Mouse (Mus musculus) c-Kit-positive CD71-positive TER-119-negative erythroid progenitor cells, embryonic 14.5 days (primary cell): ENCODE measurements at regions not wholly inside any gene's neighbourhood (a gene's known extent, or its start where the extent isn't known, plus 50 kb on each side); places are given as distances from the start of the nearest gene placed in this dataset.

Experiments used
- DNase-seq: peaks from one replicate; pipeline ENCODE4 v3.0.0-alpha.2; 2013; ENCODE audit warnings: low read depth

DNA sequence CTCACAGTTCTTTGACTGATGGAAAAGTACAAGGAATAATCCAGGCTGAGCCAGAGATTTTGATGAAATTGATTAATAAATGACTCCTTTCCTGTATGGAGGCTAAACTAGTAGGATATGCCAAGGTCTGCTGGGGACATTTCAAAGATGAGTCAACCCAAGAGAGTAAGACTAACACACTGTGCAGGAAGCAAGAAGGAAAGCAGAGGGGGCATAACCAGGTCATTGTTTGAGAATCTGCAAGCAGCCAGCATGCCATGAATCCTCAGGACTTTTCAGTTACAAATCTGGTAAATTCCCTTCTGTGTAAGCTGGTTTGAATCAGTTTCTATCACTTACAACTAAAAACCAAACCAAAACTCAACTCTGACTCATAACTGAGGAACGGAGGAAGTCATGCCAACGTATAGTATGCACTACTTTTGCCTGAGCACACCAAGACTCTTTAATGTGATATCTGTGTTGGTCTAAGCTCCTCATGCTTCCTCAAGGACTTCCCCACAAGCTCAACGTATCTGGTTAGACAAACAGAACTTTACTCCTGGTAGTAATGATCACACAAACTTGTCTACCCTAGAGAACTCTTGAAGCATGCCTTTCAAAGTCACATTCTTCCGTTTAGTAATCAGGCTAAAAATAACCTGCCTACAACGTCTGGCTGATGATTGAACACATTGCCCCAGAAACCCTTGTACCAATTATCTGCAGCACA, 314.0 kb upstream of the Adamts9 start:
- DNase-seq: no peak

DNA sequence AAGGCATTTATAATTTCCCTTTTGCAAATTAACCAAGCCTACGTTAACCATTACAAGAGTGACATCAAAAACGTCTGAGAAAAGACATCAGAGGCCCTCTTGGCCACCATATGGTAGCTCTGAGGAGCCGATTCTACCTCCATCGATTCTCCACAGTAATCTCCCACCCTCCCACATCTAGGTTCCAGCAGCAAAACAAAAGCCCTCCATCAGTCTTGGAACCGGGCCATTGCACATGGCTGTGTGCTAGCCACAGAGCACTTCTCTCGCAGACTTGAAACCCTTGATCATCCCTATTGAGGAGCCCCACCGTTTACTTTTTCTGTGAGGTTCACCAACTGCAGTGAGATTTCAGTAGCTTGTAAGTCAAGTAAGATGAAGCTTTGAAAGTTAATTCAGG, 310.5 kb upstream of the Adamts9 start:
- DNase-seq: no peak

GRCm38 (mm10) chr6:93248973-93249372, 305.7 kb upstream of the Adamts9 start:
- DNase-seq: no peak

DNA sequence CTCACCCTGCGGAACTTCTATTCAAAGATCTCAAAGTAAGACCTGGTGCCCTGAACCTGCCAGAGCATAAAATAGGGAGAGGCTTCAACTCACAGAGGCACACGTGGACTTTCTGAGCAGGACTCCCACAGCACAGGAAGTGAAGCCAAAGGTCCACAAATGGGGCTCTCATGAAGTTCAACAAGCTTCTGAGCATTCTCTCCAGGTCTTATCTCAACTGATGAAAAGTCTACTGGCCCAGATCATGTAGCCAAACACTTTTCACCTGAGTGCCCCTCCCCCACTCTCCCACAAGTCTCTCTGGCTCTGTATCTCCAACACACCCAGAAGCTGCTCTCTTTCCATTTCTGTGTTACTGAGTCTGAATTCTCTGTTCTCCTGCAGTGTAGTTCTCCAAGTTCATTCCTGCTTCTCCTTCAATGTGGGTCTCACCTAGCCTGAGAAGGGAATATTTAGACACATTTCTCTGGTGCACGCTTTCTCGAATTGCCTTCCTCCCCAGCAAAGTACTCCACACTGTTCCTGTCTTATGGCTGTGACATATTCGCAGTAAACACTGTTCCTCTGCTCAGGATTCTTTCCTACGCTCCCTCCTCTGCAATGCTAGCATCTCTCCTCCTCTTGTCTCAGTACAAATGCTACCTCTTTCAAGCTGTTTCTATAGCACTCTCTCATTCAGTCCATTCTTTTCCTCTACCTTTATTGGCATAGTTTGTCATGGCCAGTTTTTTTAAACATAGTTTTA, 303.4 kb upstream of the Adamts9 start:
- DNase-seq: no peak

GRCm38 (mm10) chr6:93235550-93235949, 292.3 kb upstream of the Adamts9 start:
- no peak for DNase-seq

DNA sequence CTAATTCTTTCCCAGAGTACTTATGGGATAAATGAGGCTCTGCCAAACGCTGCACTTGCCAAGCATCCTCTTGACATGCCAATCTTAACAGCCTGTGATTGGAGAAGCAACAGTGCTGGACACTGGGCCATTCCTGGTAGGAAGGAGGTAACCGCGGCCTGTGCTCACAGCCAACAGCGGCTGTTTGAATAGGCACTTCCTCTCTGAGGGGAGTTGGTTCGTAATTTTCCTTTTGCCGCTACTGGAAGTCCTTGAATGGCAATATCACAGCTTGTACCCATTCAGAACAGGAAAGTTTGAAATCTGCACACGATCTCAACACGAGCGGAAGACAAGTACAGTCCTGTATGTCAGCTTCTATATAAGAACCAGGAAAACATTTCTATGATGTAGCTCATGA, 289.3 kb upstream of the Adamts9 start:
- DNase-seq: no peak

DNA sequence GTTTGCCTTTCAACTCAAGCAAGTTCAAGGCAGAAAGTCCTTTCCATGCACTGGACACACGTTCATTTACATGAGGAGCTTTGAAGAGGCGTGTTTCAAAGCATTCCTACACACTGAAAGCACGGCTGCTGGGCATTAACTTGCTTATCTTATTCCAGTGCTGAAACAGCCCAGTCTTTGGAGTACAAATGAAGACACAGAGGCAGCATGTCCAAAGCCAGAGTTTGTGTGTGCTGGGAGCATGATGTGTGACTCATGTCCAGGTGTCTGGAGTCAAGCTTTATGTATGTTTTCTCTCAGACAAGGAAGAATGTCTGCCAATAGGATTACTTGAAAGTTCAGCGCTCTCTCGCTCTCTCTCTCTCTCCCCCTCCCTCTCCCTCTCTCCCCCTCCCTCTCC, 287.2 kb upstream of the Adamts9 start:
- DNase-seq: no peak

- no peak for DNase-seq
Observed at GRCm38 (mm10) chr6:93229320-93229719, 286.0 kb upstream of the Adamts9 start.

DNA sequence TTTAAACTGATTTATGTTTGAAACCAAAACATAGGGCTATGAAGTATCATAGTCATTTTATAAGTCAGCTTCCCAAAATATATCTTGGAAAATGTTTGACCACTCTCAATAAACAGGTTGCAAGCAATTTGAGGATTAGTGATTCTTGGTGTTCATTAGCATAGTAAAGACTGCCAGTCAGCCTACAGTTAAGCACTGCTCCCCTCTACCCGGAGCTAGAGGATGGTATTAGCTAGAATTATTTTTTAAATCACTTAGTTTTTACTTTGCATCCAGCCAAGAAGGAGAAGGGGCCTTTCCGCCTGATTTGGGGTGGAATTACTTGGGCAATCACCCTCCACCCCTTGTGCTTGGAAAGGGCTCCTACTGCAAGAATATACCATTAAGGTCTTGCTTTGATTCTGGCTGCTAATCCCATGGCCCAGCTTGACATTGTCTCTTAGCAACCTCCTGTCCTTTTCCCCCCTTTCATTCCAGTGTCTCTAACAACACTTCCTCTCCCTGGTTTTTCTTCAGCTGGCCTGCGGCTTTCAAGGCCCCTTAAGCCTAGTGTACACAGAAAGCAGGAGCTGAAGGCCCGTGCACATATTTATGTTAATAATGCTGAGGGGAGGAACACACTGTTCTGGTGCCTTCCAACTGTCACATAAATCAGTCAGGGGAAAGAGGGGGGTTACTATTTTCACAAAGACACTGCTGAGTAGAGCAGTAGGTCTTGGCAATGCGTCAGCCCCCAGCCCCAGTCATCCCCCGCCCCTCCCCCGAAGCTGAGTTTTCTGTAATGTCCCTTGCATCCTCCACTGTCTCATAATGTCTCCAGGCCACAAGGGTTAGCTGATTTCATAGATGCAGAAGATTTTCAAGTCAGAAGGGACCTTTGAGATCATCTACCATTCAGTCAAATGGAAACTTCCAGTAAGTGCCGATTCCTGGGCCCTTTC, 280.6 kb upstream of the Adamts9 start:
- no peak for DNase-seq

DNA sequence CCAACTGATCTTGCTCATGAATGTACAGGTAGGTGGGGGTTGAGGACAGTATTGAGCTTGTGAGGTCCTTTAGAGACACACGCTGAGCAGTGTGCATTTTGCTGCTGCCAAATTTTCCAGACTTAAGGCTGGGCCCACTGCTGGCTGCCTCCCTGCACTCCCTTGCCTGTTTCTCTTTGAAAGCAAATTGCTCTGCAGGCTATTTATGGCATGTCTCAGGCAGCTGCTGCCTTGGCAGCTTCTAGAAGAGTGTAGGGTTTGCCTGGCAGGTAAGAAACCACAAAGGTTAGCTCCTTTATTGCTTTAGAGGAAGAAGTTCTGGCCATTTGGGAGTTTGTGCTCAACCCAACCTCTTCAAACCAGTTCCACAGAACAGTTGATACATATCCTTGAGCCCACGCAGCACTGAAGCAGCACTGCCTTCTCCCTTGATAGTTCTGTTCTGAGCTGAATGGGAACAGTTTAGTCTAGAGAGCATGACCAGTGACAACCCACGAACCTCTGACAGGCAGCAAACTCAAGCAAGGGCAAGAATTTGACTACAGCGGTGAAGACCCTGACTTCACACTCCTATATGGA, 274.8 kb upstream of the Adamts9 start:
- DNase-seq: no peak

DNA sequence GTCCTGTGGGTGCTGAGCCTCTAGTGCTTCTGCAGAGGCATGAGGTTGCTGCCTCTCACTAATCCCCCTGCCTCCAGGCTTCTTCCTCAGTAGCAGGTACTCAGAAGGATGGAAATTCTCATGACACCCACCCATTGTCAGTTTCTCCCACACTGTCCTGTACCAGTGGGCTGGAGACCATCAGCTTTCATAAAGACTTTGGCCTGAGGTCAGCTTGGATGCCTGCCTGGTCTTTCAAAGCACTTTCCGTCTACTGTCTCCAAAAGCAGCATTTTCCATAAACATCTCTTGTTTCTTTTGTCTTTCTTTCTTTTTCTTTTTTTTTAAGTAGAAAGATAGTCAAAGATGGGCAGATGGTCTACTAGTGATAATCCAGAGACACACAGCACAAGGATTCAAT, 257.6 kb upstream of the Adamts9 start:
- DNase-seq: no peak

DNA sequence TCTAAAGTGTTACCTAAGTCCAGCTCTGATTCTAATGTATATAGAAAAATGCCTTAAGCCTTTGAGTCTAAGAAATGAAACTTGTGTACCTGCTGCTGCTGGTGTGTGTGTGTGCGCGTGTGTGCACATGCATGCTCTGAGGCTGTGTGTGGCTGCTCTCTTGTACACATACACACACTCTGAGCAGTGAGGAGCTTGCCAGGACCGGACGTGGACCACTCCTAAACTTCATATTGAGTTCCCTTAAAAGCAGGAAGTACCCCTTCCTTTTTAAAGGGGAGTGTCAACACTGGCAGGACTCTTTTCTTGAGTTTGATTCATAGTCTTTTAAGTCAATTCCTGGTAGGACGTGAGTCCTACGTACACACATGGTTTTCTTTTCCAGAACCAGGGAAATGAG, 251.4 kb upstream of the Adamts9 start:
- DNase-seq: no peak

DNA sequence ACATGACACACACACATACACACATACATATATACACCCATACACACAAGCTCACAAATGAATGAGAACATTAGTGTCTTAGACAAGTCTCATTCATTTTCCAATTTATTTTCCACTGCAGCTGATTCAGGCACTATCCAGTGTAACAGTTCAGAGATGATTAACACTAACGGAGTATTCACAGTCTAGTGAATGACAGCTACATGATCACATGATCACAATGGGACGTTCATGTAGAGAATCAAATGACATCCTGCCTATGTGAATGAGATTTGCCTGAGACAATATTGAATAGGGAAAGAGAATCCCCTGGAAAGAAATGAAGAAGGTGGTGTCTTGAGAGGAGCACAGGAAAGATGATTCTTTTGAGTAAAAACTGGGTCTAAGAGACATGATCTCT, 249.7 kb upstream of the Adamts9 start:
- DNase-seq: no peak

GRCm38 (mm10) chr6:93190986-93191385, 247.7 kb upstream of the Adamts9 start:
- DNase-seq: no peak

- no peak for DNase-seq
Observed at GRCm38 (mm10) chr6:93168526-93168925, 225.2 kb upstream of the Adamts9 start.

DNA sequence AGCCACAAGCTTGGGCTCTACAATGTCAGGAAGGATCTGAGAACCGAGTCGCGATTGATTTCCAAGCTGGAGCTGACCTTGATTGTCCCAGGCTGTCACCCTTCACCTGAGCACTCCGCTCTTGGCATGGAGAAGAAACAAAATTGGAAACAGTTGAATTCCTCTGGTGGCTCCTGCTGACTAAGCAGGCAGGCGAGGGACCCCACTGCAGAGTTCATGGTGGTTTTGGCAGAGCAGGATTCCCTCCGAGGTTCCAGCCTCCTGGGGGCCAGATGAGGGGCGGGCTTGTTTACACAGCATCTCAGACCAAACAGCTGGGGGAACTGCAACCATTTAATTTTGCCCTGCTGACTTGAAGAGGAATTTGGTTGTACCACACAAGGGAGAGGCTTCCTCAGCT, 224.0 kb upstream of the Adamts9 start:
- no peak for DNase-seq

DNA sequence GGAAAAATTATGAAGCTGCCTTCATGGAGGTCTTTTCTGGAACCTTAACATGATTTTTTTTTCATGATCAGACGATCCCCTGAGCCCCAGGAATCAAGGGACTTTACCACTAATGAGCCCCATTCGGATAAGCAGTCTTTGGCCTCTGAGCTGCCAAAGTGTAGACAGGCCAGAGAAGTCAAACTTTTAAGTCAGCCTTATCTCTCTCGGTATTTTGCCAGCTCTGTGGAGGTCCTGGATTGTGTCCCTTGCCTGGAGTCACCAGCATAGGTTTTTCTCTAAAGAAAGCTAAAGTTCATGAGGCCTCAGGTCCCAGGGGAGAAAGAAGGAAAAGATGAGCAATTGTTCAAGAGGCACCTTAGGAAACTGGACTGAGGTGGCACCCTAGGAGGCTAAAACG, 222.7 kb upstream of the Adamts9 start:
- no peak for DNase-seq

- DNase-seq: no peak
Observed at GRCm38 (mm10) chr6:93152431-93153208, 209.3 kb upstream of the Adamts9 start.

- DNase-seq: no peak
Observed at GRCm38 (mm10) chr6:93150531-93150930, 207.2 kb upstream of the Adamts9 start.

DNA sequence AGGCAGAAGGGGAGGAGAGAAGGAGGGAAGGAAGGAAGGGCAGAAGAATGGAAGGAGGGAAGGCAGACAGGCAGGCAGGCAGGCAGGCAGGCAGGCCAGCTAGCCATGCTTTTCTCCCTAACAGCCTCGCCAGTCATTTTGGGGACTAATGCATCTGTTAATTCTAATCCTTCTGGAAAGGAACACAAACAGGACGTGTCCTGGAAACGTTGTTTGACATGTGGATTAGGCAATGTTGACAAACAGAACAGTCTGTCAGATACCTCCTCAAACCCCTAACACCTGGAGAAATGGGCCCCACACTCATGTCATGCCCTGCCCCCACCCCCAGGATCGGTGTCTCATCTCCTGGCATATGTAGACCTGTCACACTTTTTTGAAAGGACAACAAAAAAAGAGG, 206.7 kb upstream of the Adamts9 start:
- no peak for DNase-seq

DNA sequence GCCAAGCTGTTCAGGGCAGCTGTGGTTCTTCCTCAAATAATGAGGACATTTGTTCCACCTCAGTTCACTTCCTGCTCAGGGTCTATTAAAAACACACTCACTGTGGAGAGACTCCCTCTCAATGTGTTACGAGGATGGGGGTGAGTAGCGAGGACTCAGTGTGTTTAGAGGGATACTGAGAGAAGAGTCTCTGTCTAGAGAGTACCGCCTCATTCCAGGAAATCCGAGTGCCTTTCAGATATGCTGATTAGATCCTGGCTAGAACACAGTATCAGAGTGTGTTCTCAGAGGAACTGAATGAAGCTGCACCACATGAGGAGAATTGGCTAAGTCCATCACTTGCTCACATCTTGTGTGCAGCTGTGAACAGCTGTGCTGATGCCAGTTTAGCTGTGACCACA, 197.0 kb upstream of the Adamts9 start:
- no peak for DNase-seq

DNA sequence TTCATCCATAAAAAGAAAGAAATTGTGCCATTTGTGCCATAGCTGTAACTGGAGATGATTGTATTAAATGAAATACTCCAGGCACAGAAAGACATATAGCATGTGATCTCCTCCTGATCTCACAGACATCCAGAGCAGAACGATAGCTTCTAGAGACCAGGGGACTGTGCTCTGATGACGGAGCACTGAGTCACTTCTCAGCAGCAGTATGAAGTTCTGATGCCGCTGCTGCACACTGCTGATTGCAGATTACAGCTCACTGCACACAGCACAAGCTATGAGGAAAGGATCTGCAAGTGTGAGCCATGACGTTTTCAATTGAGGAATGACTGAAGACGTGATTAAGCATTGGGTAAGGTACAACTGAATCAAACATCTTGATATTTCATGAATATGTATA, 190.6 kb upstream of the Adamts9 start:
- no peak for DNase-seq
